Mouse (Mus musculus) liver, postnatal 0 days (tissue): ENCODE measurements at regions not wholly inside any gene's neighbourhood (a gene's known extent, or its start where the extent isn't known, plus 50 kb on each side); places are given as distances from the start of the nearest gene placed in this dataset.

Source experiments
- ATAC-seq: fragments of 200-750 bp; cut with Nextera tagmentation; 2 replicates; pipeline ENCODE4 v1.8.0; 2017; ENCODE audit warnings: mild to moderate bottlenecking, moderate library complexity
- DNase-seq: peaks from one replicate; pipeline ENCODE4 v3.0.0-alpha.2; 2016
- H3K27ac ChIP-seq: fragments of 300-500 bp; sonication (generic); 2 replicates; pipeline ENCODE4 v1.5.1; 2014; ENCODE audit warnings: antibody characterized with exemption, moderate library complexity, mild to moderate bottlenecking, low read depth
- H3K27me3 ChIP-seq: fragments of 300-500 bp; sonication (generic); 2 replicates; pipeline ENCODE4 v1.6.1; 2014; ENCODE audit warnings: low read length, control low read depth, mixed read lengths; ENCODE audit not compliant: insufficient read depth
- H3K36me3 ChIP-seq: fragments of 300-500 bp; sonication (generic); replicated peaks from 2 replicates; pipeline ENCODE4 v1.6.1; 2014; ENCODE audit warnings: mild to moderate bottlenecking, control low read depth, low read length, moderate library complexity, mixed read lengths; ENCODE audit not compliant: insufficient read depth
- H3K4me1 ChIP-seq: fragments of 300-500 bp; sonication (generic); 2 replicates; pipeline ENCODE4 v1.6.1; 2014; ENCODE audit warnings: antibody characterized with exemption, mild to moderate bottlenecking, control low read depth; ENCODE audit not compliant: insufficient read depth
- H3K4me2 ChIP-seq: fragments of 300-500 bp; sonication (generic); 2 replicates; pipeline ENCODE4 v1.6.1; 2014; ENCODE audit warnings: low read depth, mild to moderate bottlenecking, low read length, moderate library complexity, mixed read lengths
- H3K4me3 ChIP-seq: fragments of 300-500 bp; sonication (generic); 2 replicates; pipeline ENCODE4 v1.5.1; 2014; ENCODE audit warnings: low read depth, low read length
- H3K9ac ChIP-seq: fragments of 300-500 bp; sonication (generic); replicated peaks from 2 replicates; pipeline ENCODE4 v1.6.1; 2014; ENCODE audit warnings: mild to moderate bottlenecking, moderate library complexity
- H3K9me3 ChIP-seq: fragments of 300-500 bp; sonication (generic); 2 replicates; pipeline ENCODE4 v1.6.1; 2016; ENCODE audit warnings: mild to moderate bottlenecking, control low read depth, low read length, mixed read lengths
- CTCF ChIP-seq: sonication (generic); IDR thresholded peaks from 2 replicates; pipeline ENCODE4 v1.5.1; 2016; ENCODE audit warnings: antibody characterized with exemption, low read depth
- EP300 ChIP-seq: IDR thresholded peaks from 2 replicates; pipeline ENCODE4 v1.6.1; 2016; ENCODE audit warnings: antibody characterized with exemption, low read depth, mild to moderate bottlenecking
- WGBS: fragments of 180-500 bp; shearing (Covaris S2); extraction: QIAGEN DNeasy Blood & Tissue Kit; methylation state at CpG from one replicate; pipeline ENCODE4 v1.1.7; 2014; ENCODE audit not compliant: insufficient replicate concordance; 5-methylcytosine and 5-hydroxymethylcytosine counted together

DNA sequence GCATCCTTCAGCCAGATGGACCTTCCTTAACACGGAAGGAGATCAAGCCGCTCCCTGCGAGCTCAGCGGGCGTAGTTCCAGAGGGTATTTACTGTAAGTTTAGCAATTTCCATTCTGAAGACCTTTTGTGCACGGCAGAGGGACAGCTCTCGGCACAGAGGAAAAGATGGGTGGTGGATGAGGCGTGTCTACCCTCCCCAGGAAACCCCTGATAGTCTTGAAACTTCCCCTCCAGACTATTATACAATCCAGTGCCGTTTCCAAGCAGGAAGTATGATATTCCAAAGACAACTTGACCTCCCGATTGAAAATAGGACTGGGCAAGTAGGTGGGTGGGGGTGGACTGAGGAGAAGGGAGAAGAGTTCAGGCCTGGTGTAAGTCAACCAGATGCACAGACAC is 340.4 kb upstream of the Adgrl2 start:
- H3K4me1 ChIP-seq, result peaks cover 3% of the 10 kb centered on the region; the same call in 1 of the 2 replicates
- no peaks in the 10 kb centered on the region for H3K9me3 ChIP-seq
- ATAC-seq (0 out of 2 replicates have a peak, but pooled peaks have one; percentile 21), DNase-seq (no peak)
- no peak overlapping the region for H3K4me2 ChIP-seq
- no peak for TF ChIP-seq EP300
- TF ChIP-seq CTCF, result no peak
- H3K36me3 ChIP-seq, result no peaks in the 10 kb centered on the region
- no peak overlapping the region for H3K4me3 ChIP-seq
- 66% methylated on average over 10 of the region's 10 CpGs for WGBS
- no peak overlapping the region for H3K9ac ChIP-seq
- H3K27me3 ChIP-seq, result 0 out of 2 replicates have a peak, but pooled peaks cover 3% of the 10 kb centered on the region
- H3K27ac ChIP-seq, result no peak overlapping the region

DNA sequence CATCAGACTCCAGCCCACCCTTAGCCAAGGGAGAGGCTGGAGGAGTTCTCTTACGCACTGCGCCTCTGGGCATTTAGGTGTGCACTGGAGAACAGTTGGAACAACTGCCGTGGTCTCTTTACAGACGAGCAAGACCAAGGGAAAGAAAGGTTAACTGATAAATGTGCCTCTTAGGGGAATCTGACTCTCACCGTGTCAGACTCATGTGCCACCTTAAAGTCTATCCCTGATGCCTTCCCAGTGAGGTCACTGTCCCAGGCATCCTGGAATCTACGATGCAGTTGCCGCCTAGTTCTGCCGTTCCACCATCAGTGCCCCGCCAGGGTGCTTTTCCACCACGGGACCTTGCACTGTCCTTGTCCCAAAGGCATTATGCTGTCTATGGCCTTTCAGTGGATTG is 339.7 kb upstream of the Adgrl2 start:
- H3K9me3 ChIP-seq, result no peaks in the 10 kb centered on the region
- H3K27ac ChIP-seq, result no peak overlapping the region
- H3K4me1 ChIP-seq, result peaks cover 3% of the 10 kb centered on the region; the same call in 1 of the 2 replicates
- H3K4me3 ChIP-seq, result no peak overlapping the region
- no peaks in the 10 kb centered on the region for H3K36me3 ChIP-seq
- ATAC-seq (no peak), DNase-seq (no peak)
- no peak overlapping the region for H3K9ac ChIP-seq
- 0 out of 2 replicates have a peak, but pooled peaks cover 3% of the 10 kb centered on the region for H3K27me3 ChIP-seq
- WGBS, result 81% methylated on average over 10 of the region's 10 CpGs
- no peak for TF ChIP-seq EP300
- TF ChIP-seq CTCF, result no peak
- H3K4me2 ChIP-seq, result no peak overlapping the region

DNA sequence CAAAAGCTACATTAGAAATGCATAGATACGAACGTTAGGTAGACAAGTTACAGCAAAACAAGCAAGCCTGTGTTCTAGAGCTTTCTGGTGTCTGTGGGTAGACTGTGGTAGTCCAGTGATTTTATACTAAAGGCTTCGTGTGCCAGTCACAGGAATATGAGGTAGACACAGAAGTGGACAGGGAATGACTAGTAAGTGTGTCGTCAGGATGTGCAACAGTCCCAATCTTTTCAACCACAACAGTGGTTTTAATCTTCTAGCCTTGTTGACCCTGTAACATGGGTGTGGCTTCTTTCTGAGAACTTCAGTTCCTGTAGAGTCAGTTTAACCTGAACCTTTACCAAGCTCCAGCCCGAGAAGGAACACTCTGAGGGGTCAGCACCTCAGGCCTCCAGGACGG is 339.3 kb upstream of the Adgrl2 start:
- Histone ChIP-seq H3K9me3 (no peaks in the 10 kb centered on the region), H3K27me3 (0 out of 2 replicates have a peak, but pooled peaks cover 3% of the 10 kb centered on the region), H3K4me1 (peaks cover 3% of the 10 kb centered on the region; the same call in 1 of the 2 replicates), H3K36me3 (no peaks in the 10 kb centered on the region), H3K4me2 (no peak overlapping the region), H3K9ac (no peak overlapping the region), H3K27ac (no peak overlapping the region), H3K4me3 (no peak overlapping the region)
- DNase-seq (no peak), ATAC-seq (no peak)
- WGBS, result 66% methylated on average over 6 of the region's 6 CpGs
- TF ChIP-seq EP300 (no peak), CTCF (no peak)

DNA sequence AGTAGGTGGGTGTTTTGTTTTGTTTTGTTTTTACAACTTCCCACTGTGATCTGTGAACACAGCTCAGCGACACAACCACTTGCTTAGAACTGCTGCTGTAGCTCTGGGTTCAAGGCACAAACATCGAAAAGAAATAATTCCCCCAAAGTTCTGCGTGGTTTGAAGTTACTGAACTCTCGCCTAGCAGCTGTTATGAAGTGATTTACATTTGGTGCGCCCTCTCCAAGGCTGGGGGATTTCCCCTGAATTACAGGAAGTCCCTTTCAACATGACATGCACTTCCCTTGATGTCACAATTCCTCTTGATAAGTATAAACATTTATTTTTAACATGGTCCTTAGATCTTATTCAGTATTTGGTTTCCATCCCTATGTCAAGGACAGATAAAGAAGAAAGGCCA is 336.3 kb upstream of the Adgrl2 start:
- Histone ChIP-seq H3K4me2 (0 out of 2 replicates have a peak overlapping the region, but pooled peaks have one; percentile 22), H3K9ac (no peak overlapping the region), H3K4me1 (peaks cover 3% of the 10 kb centered on the region; the same call in 1 of the 2 replicates), H3K36me3 (no peaks in the 10 kb centered on the region), H3K4me3 (no peak overlapping the region), H3K27me3 (no peaks in the 10 kb centered on the region), H3K27ac (no peak overlapping the region), H3K9me3 (no peaks in the 10 kb centered on the region)
- ATAC-seq, result peak; percentile 56
- 22% methylated on average over 5 of the region's 5 CpGs for WGBS
- no peak for DNase-seq
- peak; percentile 72; the same call in 1 of the 2 replicates for TF ChIP-seq EP300
- TF ChIP-seq CTCF, result no peak

DNA sequence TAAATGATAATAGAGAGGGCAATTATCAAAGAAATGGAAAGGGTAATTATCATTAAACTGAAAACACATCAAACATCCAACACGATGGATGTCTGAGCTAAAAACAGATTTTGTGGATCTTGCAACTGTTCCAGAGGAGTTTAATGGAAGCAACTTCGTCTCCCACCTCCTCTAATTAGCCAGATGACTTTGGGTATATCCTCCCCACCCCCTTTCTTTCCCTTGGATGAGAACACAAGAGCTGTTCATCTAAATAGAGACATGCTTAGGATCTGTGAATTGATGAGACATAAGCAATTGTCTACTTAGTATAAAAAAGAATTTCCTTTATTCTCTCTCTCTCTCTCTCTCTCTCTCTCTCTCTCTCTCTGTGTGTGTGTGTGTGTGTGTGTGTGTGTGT is 333.7 kb upstream of the Adgrl2 start:
- WGBS, result 63% methylated on average over 2 of the region's 2 CpGs
- ATAC-seq, result no peak
- Histone ChIP-seq H3K36me3 (no peaks in the 10 kb centered on the region), H3K4me1 (peaks cover 3% of the 10 kb centered on the region; the same call in 1 of the 2 replicates), H3K27ac (no peak overlapping the region), H3K4me3 (no peak overlapping the region), H3K9ac (no peak overlapping the region), H3K9me3 (no peaks in the 10 kb centered on the region), H3K27me3 (no peaks in the 10 kb centered on the region), H3K4me2 (no peak overlapping the region)
- no peak for TF ChIP-seq CTCF
- TF ChIP-seq EP300, result no peak
- no peak for DNase-seq

DNA sequence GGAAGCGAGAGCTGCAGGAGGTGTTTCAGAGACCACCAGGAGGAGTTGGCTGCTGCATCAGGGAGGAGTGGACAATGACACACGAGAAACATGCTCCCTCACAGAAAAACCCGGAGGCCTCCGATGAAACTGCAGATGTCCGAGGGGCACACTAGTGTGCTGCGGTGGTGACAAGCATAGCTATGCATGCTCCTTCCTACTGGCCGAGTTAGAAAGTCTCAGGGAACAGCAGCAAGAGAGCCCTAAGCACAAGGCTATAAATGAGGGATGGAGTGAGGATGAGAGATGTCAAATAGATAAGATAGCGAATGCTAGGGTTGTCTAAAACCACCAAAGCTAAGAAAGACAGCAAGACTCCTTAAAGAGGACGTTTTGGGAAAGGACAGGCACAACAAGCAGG is 328.4 kb upstream of the Adgrl2 start:
- Histone ChIP-seq H3K4me1 (no peaks in the 10 kb centered on the region), H3K4me3 (no peak overlapping the region), H3K9ac (no peak overlapping the region), H3K4me2 (no peak overlapping the region), H3K9me3 (no peaks in the 10 kb centered on the region), H3K36me3 (no peaks in the 10 kb centered on the region), H3K27me3 (no peaks in the 10 kb centered on the region), H3K27ac (no peak overlapping the region)
- DNase-seq, result no peak
- WGBS, result 64% methylated on average over 9 of the region's 9 CpGs
- TF ChIP-seq CTCF (no peak), EP300 (no peak)
- no peak for ATAC-seq

DNA sequence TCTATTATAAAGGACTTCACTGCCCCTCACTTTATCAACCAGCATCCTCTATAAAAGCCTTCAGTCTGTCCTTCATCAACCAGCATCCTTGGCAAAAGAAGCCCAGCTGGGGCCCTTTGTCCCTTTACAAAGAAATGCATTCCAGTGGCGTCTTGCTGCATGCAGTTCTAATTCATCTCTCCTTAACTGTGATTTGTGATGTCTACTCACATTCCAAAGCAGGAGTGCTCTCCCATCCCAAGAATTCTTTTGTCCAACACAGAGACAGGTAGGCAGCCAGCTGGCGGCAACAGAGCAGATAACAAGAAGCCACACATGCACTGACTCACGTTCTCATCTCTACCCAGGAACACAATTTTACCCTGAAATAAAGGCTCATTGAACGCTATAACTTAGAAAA is 323.9 kb upstream of the Adgrl2 start:
- Histone ChIP-seq H3K9me3 (no peaks in the 10 kb centered on the region), H3K4me1 (no peaks in the 10 kb centered on the region), H3K27me3 (no peaks in the 10 kb centered on the region), H3K27ac (no peak overlapping the region), H3K36me3 (no peaks in the 10 kb centered on the region), H3K9ac (no peak overlapping the region), H3K4me3 (no peak overlapping the region), H3K4me2 (no peak overlapping the region)
- TF ChIP-seq CTCF (no peak), EP300 (no peak)
- WGBS, result 81% methylated on average over 4 of the region's 4 CpGs
- DNase-seq, result no peak
- no peak for ATAC-seq
